Mouse (Mus musculus) urinary bladder, postnatal 25 days (tissue): ENCODE measurements around the gene Ddc.

ENCODE experiments used
- DNase-seq: peaks from one replicate; pipeline ENCODE4 v3.0.0; 2022; ENCODE audit warnings: low spot score

Ddc gene

GRCm38 (mm10) chr11:11905518-11905917 lies 7.6 kb upstream of the Ddc start:
- DNase-seq = no peak

GRCm38 (mm10) chr11:11904995-11905394 lies 7.1 kb upstream of the Ddc start:
- DNase-seq = no peak

GRCm38 (mm10) chr11:11901509-11901908 lies 3.6 kb upstream of the Ddc start:
- no peak for DNase-seq

- no peak for DNase-seq
Measured at GRCm38 (mm10) chr11:11898496-11898895, 552 bp upstream of the Ddc start.

- no peak for DNase-seq
Measured at GRCm38 (mm10) chr11:11895479-11895878, 2.5 kb downstream of the Ddc start.

- DNase-seq = no peak
Measured at GRCm38 (mm10) chr11:11893769-11894168, 4.2 kb downstream of the Ddc start.

- DNase-seq = no peak
Measured at GRCm38 (mm10) chr11:11892993-11893602, 4.8 kb downstream of the Ddc start.

- no peak for DNase-seq
Measured at GRCm38 (mm10) chr11:11891832-11892231, 6.1 kb downstream of the Ddc start.

GRCm38 (mm10) chr11:11890139-11890741 lies 7.7 kb downstream of the Ddc start:
- no peak for DNase-seq

GRCm38 (mm10) chr11:11888727-11889126 lies 9.2 kb downstream of the Ddc start:
- DNase-seq = no peak

GRCm38 (mm10) chr11:11888051-11888450 lies 9.9 kb downstream of the Ddc start:
- no peak for DNase-seq

GRCm38 (mm10) chr11:11886403-11886998 lies 11.4 kb downstream of the Ddc start:
- DNase-seq = no peak

GRCm38 (mm10) chr11:11885921-11886320 lies 12.0 kb downstream of the Ddc start:
- no peak for DNase-seq

- no peak for DNase-seq
Measured at GRCm38 (mm10) chr11:11885246-11885643, 12.7 kb downstream of the Ddc start.

GRCm38 (mm10) chr11:11884533-11885245 lies 13.3 kb downstream of the Ddc start:
- DNase-seq = no peak

- no peak for DNase-seq
Measured at GRCm38 (mm10) chr11:11881783-11882155, 16.2 kb downstream of the Ddc start.

GRCm38 (mm10) chr11:11881026-11881782 lies 16.7 kb downstream of the Ddc start:
- no peak for DNase-seq

GRCm38 (mm10) chr11:11880351-11880750 lies 17.6 kb downstream of the Ddc start:
- DNase-seq = no peak

GRCm38 (mm10) chr11:11879699-11880002 lies 18.3 kb downstream of the Ddc start:
- DNase-seq = no peak

GRCm38 (mm10) chr11:11878981-11879698 lies 18.8 kb downstream of the Ddc start:
- no peak for DNase-seq

GRCm38 (mm10) chr11:11878278-11878980 lies 19.5 kb downstream of the Ddc start:
- DNase-seq = no peak
